Mouse (Mus musculus): ENCODE data around the gene Satb2.

- TF ChIP-seq CTCF (IDR thresholded peaks at IDR 0.05; ENCODE audit: low read depth) (peak; percentile 61), EP300 (IDR thresholded peaks at IDR 0.05; ENCODE audit: low read depth) (no peak)
Observed at GRCm38 (mm10) chr1:56977201-56978100, 999 bp downstream of the Satb2 start.

All from heart, postnatal 0 days (tissue).